Mouse (Mus musculus) limb, embryonic 14.5 days (tissue): ENCODE results near the gene B4galt2. TPM values are rescaled to one million over a fixed set of nuclear protein-coding genes. Genes with fewer than 3 reads are reported as not detected.

Experiments
- ATAC-seq: fragments of 200-750 bp; cut with Nextera tagmentation; 2 replicates; pipeline ENCODE4 v1.8.0; 2017; ENCODE audit warnings: low read depth, moderate number of reproducible peaks, moderate TSS enrichment; ENCODE audit not compliant: low FRiP score
- DNase-seq: peaks from one replicate; pipeline ENCODE4 v3.0.0-alpha.2; 2015; ENCODE audit warnings: low spot score
- H3K27ac ChIP-seq: fragments of 300-500 bp; sonication (generic); replicated peaks from 2 replicates; pipeline ENCODE4 v1.5.1; 2014; ENCODE audit warnings: low read depth, mild to moderate bottlenecking, low read length, moderate library complexity, mixed read lengths
- H3K27me3 ChIP-seq: fragments of 300-500 bp; sonication (generic); 2 replicates; pipeline ENCODE4 v1.6.1; 2014; ENCODE audit warnings: low read length, mixed read lengths; ENCODE audit not compliant: control insufficient read depth, insufficient read depth
- H3K36me3 ChIP-seq: fragments of 300-500 bp; sonication (generic); 2 replicates; pipeline ENCODE4 v1.6.1; 2014; ENCODE audit warnings: mild to moderate bottlenecking, low read length, moderate library complexity, mixed read lengths; ENCODE audit not compliant: control insufficient read depth, insufficient read depth
- H3K4me1 ChIP-seq: fragments of 300-500 bp; sonication (generic); 2 replicates; pipeline ENCODE4 v1.6.1; 2014; ENCODE audit warnings: antibody characterized with exemption, low read length, mixed read lengths; ENCODE audit not compliant: control insufficient read depth, insufficient read depth
- H3K4me2 ChIP-seq: fragments of 300-500 bp; sonication (generic); replicated peaks from 2 replicates; pipeline ENCODE4 v1.6.1; 2014; ENCODE audit warnings: low read depth, mild to moderate bottlenecking, low read length, moderate library complexity; ENCODE audit not compliant: severe bottlenecking
- H3K4me3 ChIP-seq: fragments of 300-500 bp; sonication (generic); replicated peaks from 2 replicates; pipeline ENCODE4 v1.5.1; 2014; ENCODE audit warnings: low read length
- H3K9ac ChIP-seq: fragments of 300-500 bp; sonication (generic); 2 replicates; pipeline ENCODE4 v1.6.1; 2014; ENCODE audit warnings: mild to moderate bottlenecking, low read depth, low read length, moderate library complexity; ENCODE audit not compliant: severe bottlenecking
- H3K9me3 ChIP-seq: fragments of 300-500 bp; sonication (generic); 2 replicates; pipeline ENCODE4 v1.6.1; 2016; ENCODE audit warnings: low read length; ENCODE audit not compliant: control insufficient read depth
- POLR2A ChIP-seq: fragments of 200-500 bp; IDR thresholded peaks from 2 replicates; pipeline ENCODE4 v1.8.0; 2012; ENCODE audit warnings: inconsistent platforms, mild to moderate bottlenecking, moderate library complexity, borderline replicate concordance; ENCODE audit not compliant: insufficient read depth, insufficient read length; ENCODE audit errors: extremely low read depth
- WGBS: fragments of 180-500 bp; shearing (Covaris S2); extraction: QIAGEN DNeasy Blood & Tissue Kit; methylation state at CpG from one replicate; pipeline ENCODE4 v1.1.7; 2014; 5-methylcytosine and 5-hydroxymethylcytosine counted together
- polyA plus RNA-seq, 2 experiments: library from polyadenylated mRNA; depleted of rRNA in 1 of 2; stranded (reverse) in 1 of 2; unstranded in 1 of 2; fragments of >200 nt; fragmentation: Nextera tagmentation in 1 of 2; extraction: Ambion mirVana in 1 of 2; gene quantifications; 2 replicates each; pipeline versions ENCODE4 v1.2.1 to v1.2.3; 2012 to 2014

Gene B4galt2
- polyA plus RNA-seq, 2 experiments = 43.4 to 95.4 TPM

DNA sequence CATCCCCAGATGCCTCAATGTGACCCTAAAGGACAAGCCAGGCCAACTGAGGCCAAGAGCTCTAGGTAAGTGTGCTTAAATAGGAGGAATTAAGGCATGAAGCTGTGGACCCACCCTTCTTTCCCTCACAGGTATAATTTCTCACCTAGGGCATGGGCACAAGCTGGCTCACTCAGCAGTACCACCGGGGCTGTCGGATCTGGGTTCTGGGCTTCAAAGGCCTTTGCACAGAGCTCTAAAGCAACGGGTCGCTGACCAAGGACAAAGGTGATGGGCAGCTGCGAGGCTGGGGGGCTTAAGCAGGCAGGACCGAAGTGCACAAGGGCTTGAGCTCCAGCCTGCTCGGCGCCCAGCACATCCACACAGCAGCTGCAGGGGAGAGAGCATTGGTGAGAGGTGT lies 7.5 kb upstream of the B4galt2 start:
- no peak for TF ChIP-seq POLR2A
- Histone ChIP-seq H3K4me1 (peaks cover 13% of the 10 kb centered on the region), H3K9ac (no peak overlapping the region), H3K36me3 (peaks cover 30% of the 10 kb centered on the region), H3K9me3 (no peaks in the 10 kb centered on the region), H3K27me3 (no peaks in the 10 kb centered on the region), H3K27ac (no peak overlapping the region), H3K4me2 (peak overlapping the region; percentile 64; the same call in 1 of the 2 replicates), H3K4me3 (peak overlapping the region; percentile 56; the same call in 1 of the 2 replicates)
- 85% methylated on average over 8 of the region's 8 CpGs for WGBS
- ATAC-seq = no peak
- DNase-seq = no peak

GRCm38 (mm10) chr4:117890031-117890430 lies 6.7 kb upstream of the B4galt2 start:
- Histone ChIP-seq H3K27me3 (no peaks in the 10 kb centered on the region), H3K4me3 (no peak overlapping the region), H3K4me1 (peaks cover 13% of the 10 kb centered on the region), H3K9ac (no peak overlapping the region), H3K4me2 (no peak overlapping the region), H3K9me3 (no peaks in the 10 kb centered on the region), H3K36me3 (peaks cover 32% of the 10 kb centered on the region), H3K27ac (no peak overlapping the region)
- DNase-seq = no peak
- ATAC-seq = no peak
- 89% methylated on average over 14 of the region's 14 CpGs for WGBS
- no peak for TF ChIP-seq POLR2A

GRCm38 (mm10) chr4:117889471-117889870 lies 6.2 kb upstream of the B4galt2 start:
- ATAC-seq (no peak), DNase-seq (no peak)
- Histone ChIP-seq H3K9ac (no peak overlapping the region), H3K27me3 (no peaks in the 10 kb centered on the region), H3K4me3 (no peak overlapping the region), H3K9me3 (no peaks in the 10 kb centered on the region), H3K27ac (no peak overlapping the region), H3K36me3 (peaks cover 34% of the 10 kb centered on the region), H3K4me2 (no peak overlapping the region), H3K4me1 (peaks cover 13% of the 10 kb centered on the region)
- WGBS = 92% methylated on average over 15 of the region's 15 CpGs
- TF ChIP-seq POLR2A = no peak

GRCm38 (mm10) chr4:117887920-117888319 lies 4.6 kb upstream of the B4galt2 start:
- no peak overlapping the region for H3K4me2 ChIP-seq

GRCm38 (mm10) chr4:117887133-117887532 lies 3.8 kb upstream of the B4galt2 start, which contains the start of gene Atp6v0b:
Gene Atp6v0b, minus strand, starts transcription at chr4:117887333.
- Histone ChIP-seq H3K36me3 (peaks cover 33% of the 10 kb centered on the region), H3K4me3 (peak within 1 kb of the TSS; percentile 94), H3K27me3 (no peaks in the 10 kb centered on the region), H3K9ac (peak within 1 kb of the TSS; percentile 67), H3K27ac (no peak within 1 kb of the TSS), H3K4me1 (peaks cover 19% of the 10 kb centered on the region), H3K4me2 (peak within 1 kb of the TSS; percentile 93), H3K9me3 (no peaks in the 10 kb centered on the region)
- 1% methylated on average over 35 of the region's 37 CpGs for WGBS
- ATAC-seq (peak; percentile 91), DNase-seq (peak; percentile 89)
- TF ChIP-seq POLR2A = 0 out of 2 replicates have a peak, but pooled peaks have one; percentile 17

More at GRCm38 (mm10) chr4:117887920-117888319, 4.6 kb upstream of the B4galt2 start:
- H3K4me3 ChIP-seq = no peak overlapping the region
- peaks cover 13% of the 10 kb centered on the region for H3K4me1 ChIP-seq
- ATAC-seq (no peak), DNase-seq (no peak)
- WGBS = 78% methylated on average over 2 of the region's 2 CpGs
- TF ChIP-seq POLR2A = no peak
- no peak overlapping the region for H3K9ac ChIP-seq
- H3K9me3 ChIP-seq = no peaks in the 10 kb centered on the region
- H3K27me3 ChIP-seq = no peaks in the 10 kb centered on the region
- no peak overlapping the region for H3K27ac ChIP-seq
- peaks cover 33% of the 10 kb centered on the region for H3K36me3 ChIP-seq
